Mouse (Mus musculus): ENCODE measurements around the gene Cfc1.

The Cfc1 gene

DNA sequence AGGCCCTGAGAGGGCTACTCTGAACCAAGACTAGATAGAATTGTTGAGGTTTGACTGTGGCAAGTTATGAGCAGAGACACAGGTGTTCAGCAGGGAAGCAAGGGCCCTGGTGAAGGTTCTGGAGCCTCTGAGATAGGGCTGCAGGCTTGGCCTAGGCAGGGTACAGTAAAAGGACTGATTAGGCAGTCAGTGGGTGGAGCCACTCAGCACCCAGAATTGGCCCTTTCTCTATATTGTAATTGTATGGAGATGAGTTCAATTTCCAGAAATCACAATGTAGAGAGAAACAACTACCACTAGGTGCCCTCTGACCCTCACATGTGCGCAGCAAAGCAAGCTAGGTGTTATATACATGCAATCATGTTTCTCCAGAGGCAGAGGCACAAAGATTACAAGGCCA, 18.2 kb downstream of the Cfc1 start:
- no peak for DNase-seq (ENCODE audit: low spot score in 2 of 2)

DNA sequence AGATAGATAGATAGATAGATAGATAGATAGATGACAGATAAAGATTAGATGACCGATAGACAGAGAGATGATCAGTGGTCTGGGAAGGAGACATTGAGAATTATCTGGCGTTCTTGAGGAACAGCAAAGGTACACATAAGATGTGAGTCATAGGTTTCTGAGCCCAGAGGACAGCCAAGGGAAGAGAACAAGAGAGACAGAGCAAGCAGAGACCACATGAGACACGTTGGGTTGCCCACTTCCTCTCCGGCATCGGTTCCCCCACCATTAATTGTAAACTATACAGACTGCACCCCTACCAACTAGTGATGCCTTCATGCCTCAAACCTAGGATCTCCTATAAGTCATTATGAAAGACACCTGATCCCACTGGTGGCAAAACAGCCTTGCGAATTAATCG, 18.8 kb downstream of the Cfc1 start:
- no peak for DNase-seq (ENCODE audit: low spot score in 2 of 2)

DNA sequence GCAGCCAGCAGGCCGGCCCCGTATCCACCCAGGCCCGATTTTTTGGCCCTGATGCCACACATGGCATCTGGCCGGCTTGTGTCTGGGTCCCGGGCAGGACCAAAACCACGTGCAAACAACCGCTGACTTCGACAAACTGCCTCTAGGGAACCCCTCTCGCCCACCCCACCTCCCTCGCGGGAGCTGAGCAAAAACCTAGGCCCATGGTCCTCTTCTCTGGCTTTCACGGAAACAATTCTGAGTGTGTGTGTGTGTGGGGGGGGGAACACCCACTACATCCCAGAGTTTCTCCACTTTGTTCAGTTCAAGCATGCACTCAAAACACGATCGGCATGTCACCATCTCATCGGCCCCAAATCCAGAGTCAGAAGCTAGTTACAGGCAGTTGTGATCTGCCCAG, 25.4 kb downstream of the Cfc1 start, which contains the start of gene Prss40:
TSS of gene Prss40 (minus strand) at position 101 of the 400 bp plus-strand sequence.
- DNase-seq (ENCODE audit: low spot score in 2 of 2): no peak

DNA sequence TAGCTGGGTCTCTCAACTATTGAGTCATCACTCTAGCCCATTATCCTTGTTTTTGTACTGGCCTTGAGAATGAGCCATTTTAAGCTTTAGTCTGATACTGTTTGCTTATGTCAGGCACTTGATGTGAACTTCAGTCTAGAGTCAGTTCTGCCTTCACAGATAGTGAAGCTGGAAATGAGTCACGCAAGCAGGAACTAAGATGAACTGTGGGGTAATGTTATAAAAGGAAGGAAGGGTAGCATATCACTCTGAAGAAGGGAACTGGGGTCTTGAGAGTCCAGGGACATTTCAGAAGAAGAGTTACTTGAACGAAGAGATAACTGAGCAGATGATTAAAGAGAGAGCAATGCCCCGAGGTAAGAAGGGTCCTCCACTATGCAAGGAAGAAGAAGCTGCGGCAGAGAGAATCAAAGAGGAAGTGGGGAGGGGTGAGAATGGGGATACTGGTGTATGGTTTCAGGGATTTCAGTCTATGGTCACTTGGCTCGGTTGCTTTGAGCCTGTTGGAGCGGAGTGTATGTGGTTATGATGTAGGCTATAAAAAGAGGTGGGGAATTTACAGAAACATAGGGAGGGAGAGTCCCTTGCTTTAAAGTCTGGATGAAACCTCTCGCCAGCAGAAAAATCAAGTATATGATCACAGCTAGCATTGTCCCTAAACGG, 29.1 kb downstream of the Cfc1 start:
- no peak for DNase-seq (ENCODE audit: low spot score in 2 of 2)

DNA sequence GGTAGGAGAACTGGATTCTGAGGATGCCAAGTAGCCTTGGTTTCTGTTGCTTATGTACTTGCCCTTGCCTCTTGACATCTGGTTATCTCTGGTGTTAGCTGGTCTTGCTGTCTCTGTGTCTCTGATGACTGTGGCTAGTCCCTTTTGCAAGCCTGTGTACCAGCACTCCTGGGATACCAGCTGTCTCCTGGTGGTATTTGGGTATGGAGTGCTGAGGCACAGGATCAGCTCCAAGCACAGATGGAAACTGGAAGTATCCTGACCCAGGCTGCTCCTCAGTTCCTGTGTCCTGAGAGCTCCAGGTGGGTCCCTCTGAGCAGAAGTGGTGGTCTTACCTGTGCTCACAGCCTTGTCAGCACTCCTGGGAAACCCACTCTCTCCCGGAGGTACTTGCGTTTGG, 32.7 kb downstream of the Cfc1 start:
- DNase-seq (ENCODE audit: low spot score in 2 of 2): peak in 1 of 2 experiments; percentile 6

DNA sequence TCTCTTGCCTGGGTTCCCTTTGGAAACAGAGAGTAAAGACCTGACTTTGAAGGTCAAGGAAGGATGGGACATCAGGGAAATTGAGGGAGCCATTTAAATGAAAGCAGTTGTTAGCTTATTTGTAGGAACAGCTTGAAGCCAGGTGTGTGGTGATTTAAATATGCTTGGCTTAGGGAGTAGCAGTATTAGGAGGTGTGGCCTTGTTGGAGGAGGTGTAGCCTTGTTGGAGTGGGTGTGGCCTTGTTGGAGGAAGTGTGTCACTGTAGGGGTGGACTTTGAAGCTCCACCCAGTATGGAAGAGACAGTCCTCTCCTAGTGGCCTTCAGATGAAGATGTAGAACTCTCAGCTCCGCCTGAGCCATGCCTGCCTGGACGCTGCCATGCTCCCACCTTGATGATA, 34.4 kb downstream of the Cfc1 start:
- no peak for DNase-seq (ENCODE audit: low spot score in 2 of 2)

DNA sequence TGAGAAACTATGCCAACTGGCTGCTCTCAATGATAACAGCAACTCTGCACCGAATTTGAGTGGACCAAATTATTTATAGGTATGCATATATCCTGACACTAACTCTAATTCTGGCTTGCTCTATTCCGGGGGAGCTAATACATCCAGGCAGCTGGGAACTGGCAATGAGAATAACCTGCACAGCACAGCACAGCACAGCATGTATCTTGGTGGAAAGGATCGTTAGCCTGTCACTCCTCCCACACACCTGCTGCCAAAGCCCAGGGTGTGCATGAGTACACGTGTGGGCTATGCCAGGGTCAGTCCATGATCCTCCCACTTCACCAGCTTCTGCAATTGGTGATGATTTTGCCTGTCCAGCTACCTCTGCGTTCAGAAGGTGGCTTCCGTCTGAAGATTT, 36.0 kb downstream of the Cfc1 start:
- DNase-seq (ENCODE audit: low spot score in 2 of 2): peak in 1 of 2 experiments; percentile 14

DNA sequence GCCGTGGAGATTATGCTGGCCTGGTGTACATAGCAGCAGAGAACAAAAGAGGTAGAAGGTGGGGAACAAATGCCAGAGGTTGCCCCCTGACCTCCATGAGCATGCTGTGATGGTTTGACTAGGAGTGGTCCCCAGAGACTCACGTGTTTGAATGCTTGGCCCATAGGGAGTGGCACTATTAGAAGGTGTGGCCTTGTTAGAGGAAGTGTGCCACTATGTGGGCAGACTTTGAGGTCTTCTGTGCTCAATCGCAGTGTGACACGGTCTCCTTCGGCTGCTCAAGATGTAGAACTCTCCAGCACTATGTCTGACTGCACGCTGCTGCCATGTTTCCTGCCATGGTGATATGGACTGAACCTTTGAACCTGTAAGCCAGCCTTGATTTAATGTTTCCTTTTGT, 37.8 kb downstream of the Cfc1 start:
- DNase-seq (ENCODE audit: low spot score in 2 of 2): no peak

DNA sequence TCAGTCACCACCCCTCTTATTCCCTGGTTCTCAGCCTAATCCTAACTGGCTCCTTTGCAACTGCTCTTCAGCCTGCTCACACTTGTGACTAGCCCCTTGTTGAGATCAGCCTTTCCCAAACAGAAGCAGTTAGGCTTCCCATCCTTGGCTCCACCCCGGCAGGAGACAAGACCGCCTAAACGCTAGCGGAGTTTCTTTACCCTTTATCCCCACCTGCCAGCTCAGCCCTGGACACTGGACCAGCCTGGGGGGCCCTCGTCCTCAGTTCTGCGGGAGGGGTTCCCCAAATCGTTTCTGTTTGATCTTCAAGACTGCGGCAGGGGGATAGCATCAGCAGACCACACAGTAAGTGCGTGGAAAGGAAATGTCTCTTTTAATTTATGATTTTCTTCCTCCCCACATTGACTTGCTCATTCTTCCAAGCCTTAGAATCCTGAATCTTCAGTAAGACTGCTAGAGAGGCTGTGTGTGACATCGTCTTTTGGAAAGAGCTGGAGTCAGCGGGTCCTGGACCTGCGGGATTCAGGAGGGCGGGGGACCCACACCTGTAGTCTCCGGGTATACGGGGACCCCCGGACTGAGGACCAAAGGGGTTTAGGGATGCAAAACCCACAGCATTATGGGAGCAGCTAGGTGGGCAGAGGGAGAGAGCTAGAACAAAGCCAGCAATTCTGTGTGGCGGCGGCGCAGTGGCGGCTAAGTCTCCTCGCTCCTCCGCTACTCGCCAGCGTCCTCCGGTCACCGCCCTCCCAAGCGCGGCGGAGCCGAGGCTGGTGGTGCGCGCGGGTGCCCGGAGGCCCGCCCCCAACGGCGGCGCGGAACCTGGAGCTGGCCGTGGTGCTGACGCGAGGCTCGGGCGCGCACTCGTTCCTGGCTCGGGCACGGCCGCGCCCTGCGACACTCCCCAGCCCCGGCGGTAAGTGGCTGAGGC, 43.7 kb downstream of the Cfc1 start, which contains the start of gene Amer3:
TSS of gene Amer3 (plus strand) at position 807 of the 931 bp plus-strand sequence.
- DNase-seq (ENCODE audit: low spot score in 2 of 2): peak; percentile 68 to 72

DNA sequence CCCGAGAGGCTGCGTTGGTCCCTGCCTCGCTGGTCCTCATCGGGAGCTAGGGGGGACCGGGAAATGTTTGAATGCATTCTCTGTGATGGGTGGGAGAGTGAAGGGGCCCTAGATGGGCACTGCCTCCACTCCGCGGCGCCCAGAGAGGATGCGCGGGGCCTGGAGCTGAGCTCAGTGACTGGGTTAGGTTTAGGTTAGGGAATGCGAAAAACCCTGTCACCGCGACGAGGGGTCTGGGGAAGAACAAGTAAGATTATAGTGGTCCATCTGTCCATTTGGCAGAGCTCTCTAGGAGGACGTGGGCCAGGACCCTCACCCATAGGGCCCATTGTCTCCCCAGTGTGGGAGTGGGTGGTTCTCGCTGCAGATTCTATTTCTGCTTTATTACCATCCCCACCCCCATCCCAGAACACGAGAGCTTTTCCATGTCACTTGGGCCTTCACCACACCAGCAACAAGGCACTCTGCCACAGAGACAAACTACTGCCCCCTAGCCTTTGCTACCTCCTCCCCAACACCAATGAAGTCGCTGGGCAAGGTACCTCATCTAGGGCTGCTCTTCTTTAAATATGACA, 44.4 kb downstream of the Cfc1 start:
- no peak for DNase-seq (ENCODE audit: low spot score in 2 of 2)

DNA sequence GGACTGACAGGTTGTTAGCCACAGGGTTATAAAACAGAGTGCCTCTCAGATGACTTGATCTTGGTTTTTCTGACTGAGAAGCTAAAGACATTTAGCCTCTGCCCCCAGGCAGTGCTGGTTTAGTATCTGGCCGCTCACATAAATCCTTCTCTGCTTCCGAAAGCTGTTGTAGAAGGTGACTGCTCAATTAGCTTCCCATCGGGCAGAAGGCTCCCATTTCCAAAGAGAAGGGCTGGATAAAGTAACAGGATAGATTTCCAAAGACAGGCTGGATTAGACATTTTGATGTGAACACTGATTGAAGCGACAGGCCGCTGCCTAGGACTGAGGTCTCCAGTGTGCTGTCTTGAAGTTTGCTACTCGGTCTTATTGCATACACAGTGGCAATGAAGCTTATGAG, 46.8 kb downstream of the Cfc1 start:
- DNase-seq (ENCODE audit: low spot score in 2 of 2): no peak

DNA sequence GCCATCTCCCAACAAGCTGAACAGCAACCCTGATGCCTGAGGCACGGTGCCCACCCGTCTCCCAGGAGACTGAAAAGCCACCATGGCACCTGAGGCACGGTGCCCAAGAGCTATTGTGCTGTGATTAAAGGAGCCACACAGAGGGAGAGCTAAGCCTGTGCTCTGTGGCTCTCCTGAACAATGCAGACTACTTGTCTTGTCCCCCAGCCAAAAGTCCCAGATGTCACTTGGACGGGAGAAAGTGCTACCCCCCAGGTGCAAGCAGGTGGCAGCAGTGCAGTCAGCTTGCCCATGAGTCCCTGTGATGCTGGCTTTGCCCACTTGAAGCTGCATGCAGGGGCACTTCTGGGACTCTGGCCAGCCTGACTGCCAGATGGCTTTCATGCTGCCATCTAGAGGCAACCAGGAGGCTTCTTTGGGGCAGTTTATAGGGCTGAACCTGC, 48.4 kb downstream of the Cfc1 start:
- peak; percentile 62 to 90 for DNase-seq (ENCODE audit: low spot score in 2 of 2)

DNA sequence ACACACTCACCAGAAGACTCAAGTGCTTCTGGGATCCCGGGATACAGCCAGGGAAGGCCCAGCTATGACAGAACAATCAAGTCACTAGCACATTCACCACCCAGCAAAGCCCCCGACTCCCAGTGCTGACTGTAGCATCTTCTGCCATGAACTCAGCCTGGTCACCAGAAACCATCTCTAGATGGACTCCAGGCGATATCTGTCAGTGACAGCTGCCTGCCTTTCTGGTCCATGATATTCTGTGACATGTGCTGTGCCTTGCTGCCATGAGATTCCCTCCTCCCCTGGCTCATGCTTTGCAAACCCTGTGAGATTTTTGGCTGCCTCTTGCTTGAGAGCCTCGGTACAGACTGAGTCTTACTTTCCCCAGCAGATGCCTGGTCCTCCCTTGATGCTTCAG, 49.3 kb downstream of the Cfc1 start:
- DNase-seq (ENCODE audit: low spot score in 2 of 2): no peak

DNA sequence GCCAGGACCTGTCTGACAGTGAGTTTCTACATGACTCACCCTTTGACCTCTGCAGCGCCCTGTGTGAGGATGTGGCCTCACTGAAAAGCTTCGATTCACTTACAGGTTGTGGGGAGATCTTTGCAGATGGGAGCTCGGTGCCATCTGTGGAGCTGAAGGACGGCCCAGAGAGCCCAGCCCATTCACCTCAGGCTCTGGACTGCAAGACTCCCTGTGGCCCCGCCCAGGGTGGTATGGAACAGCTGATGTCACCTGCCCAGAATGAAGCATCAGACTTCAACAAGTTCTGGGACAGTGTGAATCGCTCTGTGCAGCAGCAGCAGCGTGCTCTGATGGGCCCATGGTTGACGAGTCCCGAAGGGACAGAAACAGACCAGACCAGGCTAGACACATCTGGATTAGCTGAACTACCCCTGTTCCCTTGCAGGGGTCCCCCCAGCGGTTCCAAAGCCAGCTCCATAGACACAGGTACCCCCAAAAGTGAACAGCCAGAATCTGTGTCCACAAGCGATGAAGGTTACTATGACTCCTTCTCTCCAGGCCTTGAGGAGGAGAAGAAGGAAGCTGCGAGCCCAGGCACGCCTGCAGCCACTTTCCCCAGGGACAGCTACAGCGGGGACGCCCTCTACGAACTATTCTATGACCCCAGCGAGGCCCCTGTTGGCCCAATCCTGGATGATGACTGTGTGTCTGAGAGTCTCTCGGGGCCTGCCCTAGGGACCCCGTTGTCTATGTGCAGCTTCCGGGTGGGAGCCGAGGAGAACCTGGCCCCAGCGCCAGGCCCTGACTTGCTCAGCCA, 52.0 kb downstream of the Cfc1 start:
- no peak for DNase-seq (ENCODE audit: low spot score in 2 of 2)
